Mouse (Mus musculus) lung, adult 2 months (tissue): ENCODE data around the gene Nav2. TPM values are rescaled to one million over a fixed set of nuclear protein-coding genes. Genes with fewer than 3 reads are reported as not detected.

Experiments used
- DNase-seq: peaks from one replicate; pipeline ENCODE4 v3.0.0; 2022
- H3K4me1 ChIP-seq: fragments of 200-500 bp; 2 replicates; pipeline ENCODE4 v1.6.1; 2011; ENCODE audit warnings: low read length; ENCODE audit not compliant: control insufficient read depth, insufficient read depth
- H3K4me3 ChIP-seq: fragments of 200-500 bp; replicated peaks from 2 replicates; pipeline ENCODE3; 2011; ENCODE audit warnings: low read depth, mild to moderate bottlenecking, control low read depth, low read length; ENCODE audit errors: extremely low read depth
- CTCF ChIP-seq: fragments of 200-500 bp; IDR thresholded peaks from 2 replicates; pipeline ENCODE4 v1.5.1; 2011; ENCODE audit warnings: mild to moderate bottlenecking, low read length, control low read depth; ENCODE audit not compliant: insufficient read depth
- POLR2A ChIP-seq: fragments of 200-500 bp; IDR thresholded peaks from 2 replicates; pipeline ENCODE4 v1.6.1; 2011; ENCODE audit warnings: low read depth, mild to moderate bottlenecking, control low read depth, low read length, borderline replicate concordance; ENCODE audit errors: extremely low read depth
- WGBS: fragments of 180-500 bp; shearing (Covaris S2); methylation state at CpG from one replicate; pipeline ENCODE4 v1.1.7; 2018; 5-methylcytosine and 5-hydroxymethylcytosine counted together
- polyA plus RNA-seq: library from polyadenylated mRNA; depleted of rRNA; stranded (reverse); fragments of >200 nt; gene quantifications from 2 replicates; pipeline ENCODE4 v1.2.3, GENCODE M21; 2012

Gene Nav2
- polyA plus RNA-seq, 1 experiment, result 33.9 TPM

DNA sequence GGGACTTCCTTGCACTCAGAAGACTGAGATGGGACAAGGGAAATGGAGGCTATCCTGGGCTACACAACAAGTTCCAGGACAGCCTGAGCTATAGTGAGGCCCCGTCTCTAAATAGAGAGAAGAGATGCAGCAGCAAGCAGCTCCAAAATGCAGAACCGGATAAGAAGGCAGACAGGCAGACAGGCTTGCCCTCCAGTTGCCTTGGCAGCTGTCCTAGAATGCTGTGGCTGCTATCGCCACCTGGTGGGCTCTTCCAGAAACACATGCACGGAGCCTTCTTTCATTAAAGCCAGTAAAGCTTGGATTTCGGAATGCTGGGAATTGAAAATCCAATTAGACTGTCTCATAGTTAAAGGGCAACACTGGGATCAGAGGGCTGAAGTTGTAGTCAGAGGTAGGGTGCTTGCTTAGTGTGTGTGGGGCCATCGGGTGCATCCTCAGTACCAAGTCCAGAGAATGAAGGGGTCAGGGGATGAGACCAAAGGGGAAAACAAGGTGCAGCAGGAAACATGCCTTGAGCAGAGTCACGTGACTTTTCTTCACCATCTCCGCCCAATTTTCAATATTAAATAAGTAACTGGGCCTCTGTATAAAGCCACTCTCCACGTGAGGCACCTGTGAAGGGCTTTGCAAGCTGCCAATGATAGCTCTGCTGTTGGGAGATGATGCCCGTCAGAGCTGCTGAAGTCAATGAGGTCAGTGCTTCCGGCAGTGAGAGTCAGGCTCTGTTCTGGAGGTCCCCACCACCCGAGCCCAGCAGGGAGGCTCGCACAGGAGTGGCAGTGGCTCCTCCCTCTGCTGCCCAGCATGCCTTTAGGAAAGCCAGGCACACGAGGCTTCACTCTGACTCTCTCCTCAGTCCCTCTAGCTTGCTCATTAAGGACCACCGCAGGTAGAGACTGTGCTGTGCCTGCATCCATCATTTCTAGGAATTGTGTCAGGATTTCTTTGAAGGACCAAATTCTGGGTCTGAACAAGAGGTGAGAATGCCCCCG is 364.2 kb downstream of the Nav2 start:
- DNase-seq, result peak; percentile 75
- Histone ChIP-seq H3K4me3 (no peak overlapping the region), H3K4me1 (0 out of 2 replicates have a peak, but pooled peaks cover 2% of the 10 kb centered on the region)
- WGBS, result 27% methylated on average over 16 of the region's 16 CpGs
- TF ChIP-seq POLR2A (no peak), CTCF (peak; percentile 90)

DNA sequence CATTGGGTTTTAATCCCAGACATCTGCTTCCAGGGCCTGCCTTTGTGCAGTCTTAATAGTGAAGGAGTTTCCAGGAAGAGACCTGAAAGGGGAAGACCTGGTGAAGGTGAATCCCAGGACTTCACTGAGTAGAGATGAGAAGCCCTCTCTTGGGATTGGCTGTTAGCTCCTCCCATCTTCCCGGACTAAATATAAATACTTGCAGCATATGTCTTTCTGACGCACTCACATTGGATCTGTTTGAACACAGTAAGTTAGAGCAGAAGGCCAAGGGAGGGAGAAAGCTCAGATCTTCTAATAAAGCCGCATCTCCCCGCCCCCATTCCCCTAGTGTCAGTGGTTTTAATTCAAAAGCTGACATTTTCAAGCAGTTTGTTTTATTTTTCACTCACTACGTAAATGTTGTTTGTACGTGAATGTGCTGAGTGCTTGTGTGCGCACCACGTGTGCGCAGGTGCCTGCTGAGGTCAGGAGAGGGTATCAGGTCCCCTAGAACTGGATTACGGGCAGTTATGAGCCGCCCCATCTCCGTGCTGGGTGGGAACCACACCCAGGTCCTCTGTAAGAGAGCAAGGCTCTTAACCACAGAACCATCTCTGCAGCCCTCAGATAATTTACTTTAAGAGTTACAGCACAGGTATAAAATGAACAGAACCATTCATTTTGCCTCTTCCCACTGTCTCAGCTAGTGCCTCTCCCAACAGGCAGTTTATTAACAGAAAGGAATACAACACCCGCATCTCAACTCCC is 365.6 kb downstream of the Nav2 start:
- Histone ChIP-seq H3K4me3 (no peak overlapping the region), H3K4me1 (0 out of 2 replicates have a peak, but pooled peaks cover 2% of the 10 kb centered on the region)
- WGBS, result 86% methylated on average over 13 of the region's 13 CpGs
- no peak for DNase-seq
- TF ChIP-seq CTCF, result no peak
- no peak for TF ChIP-seq POLR2A

DNA sequence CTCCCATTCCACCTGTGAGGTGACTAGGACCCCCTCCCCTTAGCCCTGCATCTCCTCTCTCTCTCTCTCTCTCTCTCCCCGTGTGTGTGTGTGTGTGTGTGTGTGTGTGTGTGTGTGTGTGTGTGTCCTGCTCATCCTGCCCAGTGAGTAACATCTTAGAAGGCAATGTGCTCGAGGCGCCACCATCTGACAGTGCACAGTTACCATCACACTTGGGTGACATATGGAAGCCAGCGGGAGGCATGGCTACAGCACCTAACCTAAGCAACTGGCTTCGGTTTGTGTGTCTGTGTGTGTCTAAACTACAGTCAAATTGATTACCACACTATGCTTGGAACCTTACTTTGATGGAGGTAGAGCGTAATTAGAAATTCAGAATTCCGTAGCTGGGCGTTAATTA is 366.2 kb downstream of the Nav2 start:
- no peak for DNase-seq
- Histone ChIP-seq H3K4me1 (0 out of 2 replicates have a peak, but pooled peaks cover 2% of the 10 kb centered on the region), H3K4me3 (no peak overlapping the region)
- TF ChIP-seq POLR2A, result no peak
- 79% methylated on average over 8 of the region's 8 CpGs for WGBS

DNA sequence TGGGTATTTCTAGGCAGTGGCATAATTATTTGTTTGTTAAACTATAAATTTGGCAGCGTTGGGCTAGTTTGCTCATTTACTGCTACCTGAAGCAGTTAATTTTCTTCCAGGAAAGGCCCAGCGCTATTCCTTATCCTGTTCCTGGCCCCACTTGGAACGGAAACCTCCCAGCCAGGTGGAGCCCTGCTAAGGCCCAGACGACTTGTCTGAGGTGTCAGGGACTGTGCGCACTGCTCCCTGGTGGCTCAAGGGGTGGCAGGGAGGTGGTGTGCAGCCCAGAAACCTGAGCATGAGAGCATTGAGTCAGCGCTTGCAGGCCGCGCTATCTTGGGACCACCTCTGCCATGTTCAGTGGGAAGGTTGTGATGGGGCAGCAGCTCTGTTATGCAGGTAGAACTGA is 367.6 kb downstream of the Nav2 start:
- no peak for DNase-seq
- Histone ChIP-seq H3K4me1 (0 out of 2 replicates have a peak, but pooled peaks cover 2% of the 10 kb centered on the region), H3K4me3 (no peak overlapping the region)
- WGBS, result 79% methylated on average over 8 of the region's 8 CpGs
- no peak for TF ChIP-seq POLR2A
- no peak for TF ChIP-seq CTCF

DNA sequence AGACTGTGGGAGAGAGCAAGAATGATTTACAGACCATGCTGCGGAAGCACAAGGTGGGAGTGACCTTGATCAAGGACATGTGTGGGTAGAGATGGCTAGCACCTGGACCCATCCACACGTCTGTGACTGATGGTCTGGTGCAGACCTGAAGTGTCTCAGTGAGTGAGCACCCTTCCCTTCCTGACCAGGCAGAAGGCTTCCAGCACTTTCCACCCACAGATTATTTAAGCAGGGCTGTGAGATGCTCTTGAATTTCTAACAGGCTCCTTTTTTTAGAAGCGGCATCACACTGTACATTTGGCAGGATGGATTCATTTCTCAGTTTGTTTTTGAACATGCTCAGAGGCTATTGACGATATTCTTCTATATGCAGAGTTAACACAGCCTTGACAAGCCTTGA is 369.2 kb downstream of the Nav2 start:
- WGBS, result 86% methylated on average over 4 of the region's 4 CpGs
- no peak for DNase-seq
- 0 out of 2 replicates have a peak, but pooled peaks cover 1% of the 10 kb centered on the region for H3K4me1 ChIP-seq
- H3K4me3 ChIP-seq, result no peak overlapping the region
- TF ChIP-seq POLR2A, result no peak
- no peak for TF ChIP-seq CTCF

DNA sequence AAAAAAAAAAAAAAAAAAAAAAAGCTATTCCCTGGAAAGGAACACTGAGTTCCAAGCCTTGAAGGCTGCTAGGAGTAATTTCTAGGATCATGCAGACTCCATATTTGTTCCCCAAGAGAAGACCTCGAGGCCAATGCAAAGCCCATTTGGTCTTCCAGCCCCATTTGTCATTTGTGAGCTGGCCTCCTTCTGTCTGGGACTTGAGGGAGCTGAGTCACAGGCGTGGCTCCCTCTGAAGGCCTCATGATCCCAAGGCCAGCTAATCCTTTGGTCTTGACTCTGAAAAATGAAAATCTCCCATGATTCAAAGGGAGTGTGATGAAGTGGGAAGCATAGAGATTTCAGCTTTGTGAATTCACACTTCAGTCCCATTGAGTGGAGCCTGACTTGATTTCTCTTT is 370.0 kb downstream of the Nav2 start:
- Histone ChIP-seq H3K4me1 (no peaks in the 10 kb centered on the region), H3K4me3 (no peak overlapping the region)
- 50% methylated on average over 2 of the region's 2 CpGs for WGBS
- no peak for DNase-seq
- no peak for TF ChIP-seq CTCF
- TF ChIP-seq POLR2A, result no peak

DNA sequence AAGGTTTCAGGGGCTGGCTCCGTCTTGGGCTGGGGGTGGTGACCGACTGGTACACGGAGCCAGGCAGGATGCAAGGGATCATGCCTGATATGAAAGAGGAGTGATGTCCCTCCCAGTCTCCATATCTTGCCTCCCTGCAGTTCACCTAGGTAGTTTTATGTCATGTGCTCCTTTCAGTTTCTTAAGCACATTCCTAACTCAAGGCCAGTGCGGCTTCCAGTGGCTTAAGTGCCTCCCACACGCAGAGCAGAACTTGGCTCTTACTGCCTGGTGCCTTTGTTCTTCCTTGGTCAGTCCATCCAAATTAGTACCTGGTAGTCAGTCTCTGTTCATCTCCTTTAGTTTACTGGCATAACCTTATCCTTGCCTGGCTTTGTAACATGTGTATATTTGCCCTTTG is 371.9 kb downstream of the Nav2 start:
- WGBS, result 67% methylated on average over 5 of the region's 5 CpGs

DNA sequence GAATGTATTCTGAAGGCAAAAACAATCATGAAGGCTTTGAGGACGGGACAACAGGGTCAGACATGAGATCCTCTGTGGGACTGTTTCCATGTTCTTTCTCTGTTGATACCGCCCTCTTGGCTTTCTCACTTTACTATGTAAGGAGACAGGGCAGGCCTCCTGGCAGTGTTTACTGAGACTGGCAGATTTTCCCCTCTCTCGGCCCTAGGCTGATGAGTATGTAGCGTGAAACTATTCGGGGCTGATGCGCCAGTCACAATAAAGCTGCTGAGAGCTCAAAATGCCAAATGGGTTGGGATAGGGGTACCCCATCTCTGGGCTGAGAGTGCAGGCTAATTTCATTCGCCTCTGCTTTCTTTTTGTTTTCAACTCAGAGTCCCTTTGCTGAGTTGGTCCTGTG is 373.9 kb downstream of the Nav2 start:
- Histone ChIP-seq H3K4me3 (no peak overlapping the region), H3K4me1 (peaks cover 12% of the 10 kb centered on the region)
- 86% methylated on average over 7 of the region's 7 CpGs for WGBS
- no peak for DNase-seq
- TF ChIP-seq POLR2A (no peak), CTCF (no peak)

More for the DNA sequence above, 371.9 kb downstream of the Nav2 start:
- TF ChIP-seq POLR2A, result no peak
- TF ChIP-seq CTCF, result no peak
- peak; percentile 20 for DNase-seq
- no peak overlapping the region for H3K4me3 ChIP-seq
- peaks cover 8% of the 10 kb centered on the region for H3K4me1 ChIP-seq

DNA sequence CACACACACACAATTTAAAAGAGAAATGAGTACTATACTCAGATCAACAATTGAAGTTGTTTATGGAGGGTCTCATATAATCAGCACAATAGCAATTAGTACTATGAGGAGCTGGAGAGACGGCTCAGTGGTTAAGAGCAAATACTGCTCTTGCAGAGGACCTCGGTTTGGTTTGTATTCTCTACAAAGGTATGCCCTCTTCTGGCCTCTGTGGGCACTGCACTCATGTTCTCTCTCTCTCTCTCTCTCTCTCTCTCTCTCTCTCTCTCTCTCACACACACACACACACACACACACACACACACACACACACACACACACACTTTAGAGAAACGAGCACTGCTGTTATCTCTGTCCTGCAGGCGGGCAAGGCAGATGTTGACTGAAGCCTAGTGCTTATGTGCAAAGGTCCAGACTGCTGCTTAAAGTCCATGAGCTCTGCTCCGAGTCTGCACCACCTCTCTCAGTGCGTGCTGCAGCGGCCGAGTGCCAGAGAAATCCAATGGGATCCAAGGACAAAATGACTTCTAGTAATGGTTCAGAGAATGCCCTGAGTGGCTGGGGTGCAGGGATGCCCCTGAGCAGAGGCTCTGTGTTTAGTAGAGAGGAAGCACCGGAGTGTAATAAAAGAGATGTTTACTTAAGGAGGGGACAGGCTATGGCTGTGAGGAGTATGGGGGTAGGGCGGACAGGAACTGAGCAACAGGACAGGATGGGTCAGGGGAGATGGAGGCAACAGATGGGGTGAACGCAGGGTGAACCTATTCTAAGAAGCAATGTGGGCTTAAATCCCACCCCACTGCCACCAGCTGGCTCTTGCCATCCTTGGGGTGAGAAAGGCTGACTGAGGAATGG is 375.2 kb downstream of the Nav2 start:
- no peak for TF ChIP-seq POLR2A
- no peak for TF ChIP-seq CTCF
- WGBS, result 26% methylated on average over 11 of the region's 11 CpGs
- DNase-seq, result no peak
- H3K4me3 ChIP-seq, result no peak overlapping the region
- peaks cover 17% of the 10 kb centered on the region for H3K4me1 ChIP-seq
